Mouse (Mus musculus) gastrocnemius, adult 8-10 months (tissue): Measurements from ENCODE around the gene Emc8. TPM values are rescaled to one million over a fixed set of nuclear protein-coding genes. Genes with fewer than 3 reads are reported as not detected.
"Not testable (repeated sequence)": the region's sequence is repeated elsewhere in the genome, so short reads cannot be mapped to it uniquely, and the experiment has no call there.

ENCODE experiments used
- DNase-seq, 2 experiments: peaks; one replicate each; pipeline ENCODE4 v3.0.0; 2022; ENCODE audit warnings: low spot score in 2 of 2
- total RNA-seq, 4 experiments: library from RNA; stranded (reverse); gene quantifications; 2 replicates each; pipeline ENCODE4 v1.2.4; 2022

Gene Emc8
- total RNA-seq, 4 experiments from 2014 or later: 18.7 to 29.5 (median 25.8) TPM

DNA sequence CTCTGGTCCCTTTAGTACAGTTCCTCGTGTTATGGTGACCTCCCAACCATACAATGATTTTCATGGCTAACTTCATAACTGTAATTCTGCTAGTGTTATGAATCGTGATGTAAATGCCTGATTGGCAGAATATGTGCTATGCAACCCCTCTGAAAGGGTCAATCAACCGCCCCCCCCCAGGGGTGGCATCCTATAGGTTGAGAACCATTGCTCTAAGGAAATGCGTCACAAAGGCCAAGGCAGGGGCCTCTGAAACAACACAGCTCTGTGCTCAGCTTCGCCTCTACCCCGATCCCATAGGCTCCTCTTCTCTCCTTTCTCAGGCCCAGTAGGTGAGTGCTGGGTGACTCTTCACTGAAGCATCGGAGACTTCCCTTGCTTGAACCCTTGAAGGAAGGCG is 17.2 kb upstream of the Emc8 start:
- DNase-seq: no peak

DNA sequence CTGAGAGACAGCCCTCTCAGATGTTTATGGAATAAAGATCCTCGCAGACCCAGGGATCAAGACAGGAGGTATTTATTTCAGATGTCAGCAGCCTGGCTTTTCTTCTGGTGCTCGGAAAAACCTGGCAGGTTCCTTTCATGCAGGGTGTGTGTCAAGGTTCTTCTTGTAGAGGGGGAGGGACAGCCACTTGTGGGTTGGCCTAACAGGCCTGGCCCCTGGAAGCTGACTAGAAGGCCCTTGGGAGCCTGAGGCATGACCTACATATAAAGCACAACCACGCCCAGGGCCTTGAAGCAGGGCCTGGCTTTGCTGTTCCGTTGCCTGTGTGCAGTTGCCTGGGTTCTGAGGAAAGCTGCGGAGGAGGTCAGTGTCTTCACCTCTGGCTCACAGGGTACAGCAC is 16.7 kb upstream of the Emc8 start:
- peak; percentile 63 to 73 for DNase-seq

DNA sequence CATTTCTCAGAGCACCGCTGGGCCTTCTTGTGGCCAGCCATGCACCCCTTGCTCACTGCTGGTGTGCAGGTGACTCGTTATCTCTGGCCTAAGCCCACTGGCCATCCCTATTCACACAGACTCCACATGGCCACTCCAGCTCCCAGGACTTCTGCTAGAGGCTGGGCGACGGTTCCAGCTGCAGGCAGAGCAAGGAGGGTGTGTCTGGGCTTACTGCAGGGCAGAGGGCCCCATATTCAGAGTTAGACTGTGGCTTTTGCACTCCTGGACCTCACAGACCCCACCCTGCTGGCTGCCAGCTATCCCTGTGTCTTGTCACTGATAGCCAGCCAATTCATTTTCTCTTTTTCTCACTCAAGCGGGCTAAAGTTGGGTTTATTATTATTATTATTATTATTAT is 15.7 kb upstream of the Emc8 start:
- DNase-seq: no peak

DNA sequence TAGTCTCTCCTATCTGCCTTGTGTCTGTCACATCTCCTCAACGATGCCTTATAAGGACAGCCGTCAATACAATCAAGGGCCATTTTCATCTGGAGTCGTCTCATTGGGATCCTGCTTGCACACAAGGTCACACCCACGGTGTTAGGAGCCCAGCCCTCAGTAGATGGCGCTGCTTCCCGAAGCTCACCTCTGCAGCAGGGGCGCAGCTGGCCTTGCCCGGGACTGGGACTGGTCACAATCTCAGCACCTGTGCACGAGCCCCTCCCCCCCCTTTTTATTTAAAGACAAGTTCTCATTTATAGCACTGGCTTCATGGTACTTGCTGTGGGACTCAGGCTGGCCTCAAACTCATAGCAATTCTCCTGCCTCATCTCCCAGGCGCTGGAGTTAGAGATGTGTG is 15.2 kb upstream of the Emc8 start:
- DNase-seq: peak; percentile 61 to 65

DNA sequence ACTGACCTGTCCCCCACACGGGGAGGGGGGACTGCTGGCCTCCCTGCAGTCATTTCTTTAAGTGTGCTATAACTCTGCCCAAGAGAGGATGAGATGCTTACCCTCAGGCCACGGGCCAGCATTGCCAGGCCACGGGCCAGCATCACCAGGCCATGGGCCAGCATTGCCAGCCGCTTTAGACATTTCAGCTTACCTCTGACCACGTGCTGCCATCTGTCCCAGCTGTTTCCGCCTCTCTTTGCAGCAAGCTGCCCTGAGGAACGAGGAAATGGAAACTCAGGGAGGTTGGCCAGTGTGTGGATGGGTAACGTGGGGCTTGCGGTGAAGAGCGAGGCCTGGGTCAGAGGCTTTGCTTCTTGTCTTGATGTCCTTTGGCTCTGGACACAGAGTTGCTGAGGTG is 12.7 kb upstream of the Emc8 start:
- DNase-seq: peak in 1 of 2 experiments; percentile 46

DNA sequence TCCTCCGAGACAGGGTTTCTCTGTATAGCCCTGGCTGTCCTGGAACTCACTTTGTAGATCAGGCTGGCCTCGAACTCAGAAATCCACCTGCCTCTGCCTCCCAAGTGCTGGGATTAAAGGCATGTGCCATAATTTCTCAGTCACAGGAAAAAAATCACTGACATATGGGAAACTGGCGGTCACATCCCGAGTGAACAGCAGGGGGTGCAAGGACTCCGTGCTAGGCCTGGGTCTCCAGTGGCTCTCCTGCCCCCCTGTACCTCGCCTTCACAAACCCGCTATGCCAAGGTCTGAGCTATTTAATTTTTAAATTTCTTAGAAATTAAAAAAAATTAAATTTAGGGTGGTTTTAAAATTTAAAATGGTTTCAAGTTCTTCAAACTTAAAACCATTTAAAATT is 12.0 kb upstream of the Emc8 start:
- not testable (repeated sequence) for DNase-seq

DNA sequence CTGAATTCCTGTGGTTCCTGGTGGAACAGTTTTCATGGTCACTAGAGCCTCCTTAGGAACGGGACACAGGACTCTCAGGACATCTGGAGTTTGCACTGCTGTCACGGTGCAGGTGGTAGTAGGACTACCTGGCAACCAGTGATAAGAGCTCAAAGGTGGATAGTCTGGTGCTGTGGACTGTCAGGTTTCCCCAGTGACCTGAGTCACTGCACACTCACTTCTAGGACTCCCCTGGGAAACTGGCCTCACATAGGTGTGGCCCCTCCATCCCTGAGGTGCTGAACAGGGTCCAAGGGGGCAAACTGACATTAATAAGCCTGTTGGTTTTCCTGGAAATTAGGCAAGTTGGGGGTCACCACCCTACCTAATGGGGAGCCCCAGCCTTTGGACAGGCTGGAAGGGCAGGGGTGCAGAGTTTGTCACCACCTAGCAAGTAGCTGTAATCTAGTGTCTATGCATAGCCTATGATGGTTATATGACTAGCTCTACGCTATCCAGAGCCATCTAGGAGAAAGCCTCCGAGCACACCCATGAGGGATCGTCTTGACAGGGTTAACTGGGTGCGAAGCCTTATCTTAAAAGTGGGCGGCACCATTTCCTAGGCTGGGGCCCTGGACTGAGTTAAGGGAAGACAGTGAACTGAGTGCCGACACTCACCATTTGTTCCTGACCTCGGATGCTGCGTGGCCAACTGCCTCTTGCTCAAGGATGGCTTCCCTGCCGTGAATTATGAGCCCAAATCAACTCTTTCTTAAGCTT is 11.4 kb upstream of the Emc8 start:
- DNase-seq: no peak

DNA sequence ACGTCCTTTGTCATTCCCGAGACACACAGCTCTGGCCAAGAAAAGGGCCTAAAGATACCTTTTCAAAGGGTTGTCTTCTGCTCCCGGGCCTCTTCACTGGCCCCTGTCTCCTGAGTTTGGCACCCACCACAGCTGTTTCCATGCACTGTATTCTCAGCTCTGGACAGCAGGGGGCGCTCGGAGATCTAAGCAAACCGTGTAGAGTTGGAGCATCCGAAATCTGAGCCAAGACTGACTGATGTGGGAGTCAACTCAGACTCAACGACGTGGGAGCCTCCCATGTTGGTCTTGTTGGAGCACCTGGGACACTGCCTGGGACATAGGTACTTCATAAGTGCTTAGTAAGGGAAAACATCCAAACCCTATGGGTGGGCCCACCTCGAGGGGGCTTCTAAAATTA is 10.1 kb upstream of the Emc8 start:
- peak; percentile 84 to 87 for DNase-seq

DNA sequence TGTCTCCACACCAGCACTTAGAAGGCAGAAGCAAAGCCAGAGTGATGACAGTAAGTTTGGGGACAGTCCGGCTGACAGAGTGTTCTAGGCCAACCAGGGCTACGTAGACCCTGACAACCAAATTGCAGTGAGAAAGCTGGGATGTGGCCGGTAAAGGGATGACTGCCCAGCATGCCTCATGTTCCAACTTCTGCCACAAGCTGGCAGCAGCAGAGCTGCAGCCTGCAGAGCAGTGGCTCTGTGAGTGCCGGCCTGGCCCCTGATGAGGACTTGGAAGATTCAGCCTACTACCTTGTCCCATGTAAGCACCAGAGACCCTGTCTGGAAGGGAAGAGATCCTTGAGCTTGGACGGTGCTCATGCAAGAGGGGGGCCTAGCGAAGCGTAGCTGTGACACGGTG is 7.3 kb upstream of the Emc8 start:
- no peak for DNase-seq

DNA sequence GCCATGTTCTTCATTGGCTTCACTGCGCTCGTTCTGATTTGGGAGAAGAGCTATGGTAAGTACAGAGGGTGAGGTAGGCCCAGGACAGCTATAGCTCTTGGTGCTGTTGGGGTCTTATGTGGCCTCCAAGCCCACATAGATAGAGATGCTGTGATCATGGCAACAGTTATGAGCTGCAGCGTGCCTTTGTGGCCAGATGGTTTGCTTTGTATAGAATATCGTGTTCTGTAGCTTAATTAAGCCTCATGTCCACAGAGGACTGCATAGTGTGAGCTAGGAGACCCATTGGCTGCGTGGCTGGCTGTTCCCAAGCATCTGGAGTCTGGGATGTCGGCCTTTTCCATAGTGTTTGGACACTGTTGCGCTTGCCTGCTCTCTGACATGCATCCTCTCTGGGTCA is 4.9 kb upstream of the Emc8 start:
- no peak for DNase-seq

DNA sequence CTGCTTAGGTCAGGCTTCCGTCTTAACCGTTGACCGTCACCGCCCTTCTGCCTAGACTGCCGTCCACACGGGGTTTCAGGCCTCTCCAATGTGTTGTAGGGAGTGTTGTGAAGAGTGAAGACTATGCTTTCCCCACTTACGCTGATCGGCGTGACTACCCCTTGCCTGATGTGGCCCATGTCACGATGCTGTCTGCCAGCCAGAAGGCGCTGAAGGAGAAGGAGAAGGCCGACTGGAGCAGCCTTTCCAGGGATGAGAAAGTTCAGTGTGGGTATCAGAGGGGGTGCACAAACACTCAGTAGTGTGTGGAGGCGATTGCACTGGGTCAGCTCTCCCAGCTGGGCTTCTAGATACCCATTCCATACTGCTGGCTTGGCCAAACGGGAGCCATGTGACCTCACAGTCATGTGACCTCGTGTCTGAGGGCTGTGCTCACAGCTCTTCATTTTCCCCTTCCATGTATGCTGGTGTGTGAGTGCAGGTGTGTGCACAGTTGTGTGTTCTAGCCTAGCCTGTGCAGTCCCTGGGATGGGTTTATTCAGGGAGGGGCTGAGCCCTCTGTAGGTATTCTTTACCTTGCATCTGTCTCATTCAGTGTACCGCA is 4.4 kb upstream of the Emc8 start:
- DNase-seq: no peak

DNA sequence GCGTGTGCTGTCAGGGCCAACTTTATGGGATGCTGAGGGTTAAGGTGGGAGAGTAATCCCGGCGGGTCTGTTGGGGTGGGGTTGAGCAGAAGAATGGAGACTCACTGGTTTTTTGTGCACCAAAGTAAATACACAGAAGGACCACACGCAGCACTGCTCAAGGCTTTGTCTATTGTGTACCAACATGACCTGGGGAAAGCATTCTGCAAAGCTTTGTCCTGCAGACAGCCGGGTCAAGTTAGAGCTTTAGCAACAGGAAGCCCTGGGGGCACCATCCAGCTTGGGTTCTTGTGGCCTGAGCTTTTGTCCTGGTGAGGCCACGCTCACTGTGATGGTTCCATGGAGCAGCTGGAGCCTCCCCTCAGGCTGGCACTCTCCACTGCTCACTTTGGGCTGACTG is 3.4 kb upstream of the Emc8 start:
- no peak for DNase-seq

DNA sequence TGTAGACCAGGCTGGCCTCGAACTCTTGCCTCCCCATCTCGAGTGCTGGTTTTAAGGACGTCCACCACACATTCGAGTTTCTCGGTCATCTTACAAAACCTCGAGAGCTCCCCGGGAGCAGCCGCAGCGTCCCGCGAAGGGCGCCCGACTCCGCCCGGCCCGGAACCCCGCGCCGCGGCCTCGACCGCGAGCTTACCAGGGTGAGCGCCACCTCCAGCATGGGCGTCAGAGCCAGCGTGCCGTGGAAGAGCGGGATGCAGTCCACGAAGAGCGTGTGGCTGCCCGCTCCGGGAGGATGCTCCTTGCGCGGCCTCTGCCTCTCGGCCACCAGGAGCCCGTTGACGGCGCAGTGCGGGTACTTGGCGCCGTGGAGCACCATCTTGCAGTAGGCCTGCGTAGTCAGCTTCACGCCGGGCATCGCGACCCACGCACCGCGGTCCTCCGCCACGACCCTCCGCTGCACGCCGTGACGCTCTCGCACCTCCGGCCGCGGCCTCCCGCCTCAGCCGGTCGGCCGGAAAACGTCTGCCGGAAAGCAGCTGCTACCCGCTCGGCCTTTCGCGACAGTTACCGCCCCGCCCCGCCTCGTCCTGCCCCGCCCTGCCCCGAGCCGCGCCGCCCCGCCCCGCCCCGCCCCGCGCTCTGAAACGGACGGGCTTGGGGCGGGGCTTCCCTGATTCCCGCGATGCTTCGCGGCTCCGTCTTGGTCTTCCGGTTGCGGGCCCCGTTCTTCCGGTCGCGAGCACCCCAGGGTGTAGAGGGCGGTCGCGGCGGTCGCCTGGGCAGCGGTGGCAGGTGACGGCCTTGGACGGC is 606 bp downstream of the Emc8 start, which contains the start of the genes Gm27021 and Cox4i1:
TSS of gene Gm27021 (minus strand) at position 519 of the 813 bp plus-strand sequence.
TSS of gene Cox4i1 (plus strand) at position 662 of the 813 bp plus-strand sequence.
- DNase-seq: peak; percentile 84 to 88

DNA sequence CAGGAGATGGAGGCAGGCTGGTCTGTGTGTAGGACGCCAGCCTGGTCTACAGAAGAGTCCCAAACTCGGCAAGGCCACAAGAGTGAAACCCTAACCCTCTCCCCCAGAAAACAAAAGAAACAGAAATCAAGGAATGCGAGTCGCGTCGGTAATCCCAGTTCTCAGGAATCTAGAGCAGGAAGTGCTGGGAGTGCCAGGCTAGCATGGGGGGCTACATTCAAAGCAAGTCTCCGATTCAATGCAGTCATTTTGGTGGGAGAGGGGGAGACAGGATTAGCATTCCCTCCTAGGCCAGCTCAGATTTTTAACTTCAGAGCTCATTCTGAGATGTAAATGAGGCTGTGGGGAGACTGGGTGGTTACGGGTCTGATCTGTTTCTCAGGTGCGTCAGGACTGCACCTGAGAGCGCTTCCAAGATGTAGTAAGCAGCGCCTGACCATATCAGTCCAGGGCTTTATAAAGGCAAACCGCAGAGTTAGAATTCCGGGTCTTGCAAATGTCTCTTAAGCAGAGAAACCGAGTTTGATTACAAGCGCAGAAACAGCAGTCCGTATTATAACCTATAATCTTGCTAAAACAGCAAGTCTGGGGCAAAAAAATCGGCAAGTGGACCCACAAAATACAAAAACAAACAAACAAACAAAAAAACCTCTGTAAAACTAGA is 1.4 kb downstream of the Emc8 start:
- no peak for DNase-seq

DNA sequence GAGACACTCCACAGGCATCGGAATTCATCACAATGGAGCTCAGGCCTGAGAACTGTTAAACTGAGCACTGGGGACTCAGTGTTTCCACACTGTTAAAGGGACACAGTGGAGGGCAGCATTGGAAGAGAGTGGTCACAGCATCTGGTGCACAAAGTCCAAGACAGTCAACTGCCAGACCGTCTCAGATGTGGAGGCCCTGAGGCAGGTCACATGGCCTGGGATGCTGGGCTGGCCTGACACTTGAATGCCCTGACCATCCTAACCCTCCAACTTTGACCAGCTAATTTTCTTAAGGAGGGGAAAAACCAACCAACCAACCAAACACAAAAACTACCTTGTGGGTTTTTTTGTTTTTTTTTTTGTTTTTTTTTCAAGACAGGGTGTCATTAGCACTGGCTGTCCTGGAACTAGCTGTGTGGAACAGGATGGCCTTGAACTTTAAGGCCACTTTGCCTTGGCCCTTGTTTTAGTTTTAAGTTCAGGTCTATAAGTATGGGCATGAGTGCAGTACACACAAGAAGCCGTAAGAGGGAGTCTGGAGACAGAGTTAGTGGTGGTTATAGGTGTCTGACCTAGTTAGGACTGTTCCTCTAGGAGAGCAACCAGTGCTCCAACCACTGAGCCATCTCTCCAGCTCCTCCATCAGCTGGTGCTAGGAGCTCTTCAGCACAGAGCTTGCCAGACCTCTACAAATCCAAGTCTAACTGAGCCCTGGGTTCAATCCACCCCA is 2.5 kb downstream of the Emc8 start:
- no peak for DNase-seq

DNA sequence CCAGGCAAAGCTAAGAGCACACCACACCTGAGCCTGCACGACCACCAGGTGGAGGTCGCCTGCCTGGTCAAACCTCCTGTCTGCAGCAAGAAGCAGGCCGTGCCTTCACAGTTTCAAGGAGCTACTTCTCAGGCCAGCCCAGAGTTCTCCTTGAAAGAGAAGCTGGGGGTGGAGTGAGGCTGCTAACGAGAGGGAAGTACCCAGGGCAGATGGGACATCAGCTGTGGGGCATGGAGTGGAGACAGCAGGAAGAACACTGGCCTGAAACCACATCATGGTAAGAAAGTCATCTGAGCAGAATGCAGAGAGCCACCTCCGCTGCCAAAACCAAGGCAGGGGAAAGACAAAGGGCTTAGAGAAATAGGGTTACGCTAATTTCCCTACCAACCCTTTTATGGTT is 3.8 kb downstream of the Emc8 start:
- DNase-seq: no peak

DNA sequence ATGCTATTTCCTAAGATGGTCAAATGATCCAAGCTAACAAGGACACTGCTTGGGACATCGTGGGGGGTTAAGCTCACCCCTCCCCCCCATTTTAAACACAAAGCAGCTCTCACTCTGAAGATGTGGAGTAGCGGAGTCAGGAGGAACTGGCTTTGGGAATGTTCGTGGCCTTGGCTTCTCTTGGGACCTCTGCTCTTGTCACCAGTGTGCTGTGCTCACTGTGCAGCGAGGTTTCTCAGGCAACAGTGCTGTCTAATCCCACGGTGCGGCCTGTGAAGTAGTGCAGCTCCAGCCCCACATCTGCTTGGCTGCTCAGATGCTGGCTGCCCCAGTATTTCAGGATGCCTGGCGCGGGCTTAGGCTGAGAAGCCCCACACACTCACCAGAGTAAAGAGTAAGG is 11.0 kb downstream of the Emc8 start:
- DNase-seq: no peak

DNA sequence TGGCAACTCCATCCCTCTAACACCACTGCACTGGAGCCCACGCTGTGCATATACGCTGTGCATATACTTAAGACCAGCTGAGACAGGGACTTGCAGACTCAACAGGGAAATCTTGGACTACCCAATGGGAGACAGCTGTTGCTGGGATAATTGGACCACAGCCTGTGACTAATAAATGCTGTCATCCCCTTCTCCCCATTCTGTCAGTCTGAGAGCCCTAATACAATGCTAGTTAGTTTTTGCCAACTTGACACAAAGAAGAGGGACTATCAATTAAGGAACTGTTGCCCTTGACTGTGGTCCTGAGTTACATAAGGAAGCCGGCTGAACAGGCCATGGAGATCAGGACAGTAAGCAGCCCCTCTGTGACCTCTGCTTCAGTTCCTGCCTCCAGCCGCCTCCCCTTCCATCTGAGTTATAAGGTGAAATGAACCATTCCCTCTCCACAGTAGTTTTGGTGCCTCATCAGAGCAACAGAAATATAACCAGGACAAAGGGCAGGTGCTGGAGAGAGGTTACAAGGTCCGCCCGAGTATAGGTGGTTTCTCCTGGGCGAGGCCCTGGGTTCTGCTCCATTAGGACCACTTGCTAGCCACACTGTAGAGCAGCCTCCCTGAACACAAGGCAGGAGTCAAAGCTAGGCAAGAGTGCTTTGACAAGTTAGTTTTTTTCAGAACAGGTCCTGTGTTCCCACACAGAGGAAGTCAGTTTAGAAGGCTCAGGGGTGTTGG is 11.9 kb downstream of the Emc8 start:
- no peak for DNase-seq

DNA sequence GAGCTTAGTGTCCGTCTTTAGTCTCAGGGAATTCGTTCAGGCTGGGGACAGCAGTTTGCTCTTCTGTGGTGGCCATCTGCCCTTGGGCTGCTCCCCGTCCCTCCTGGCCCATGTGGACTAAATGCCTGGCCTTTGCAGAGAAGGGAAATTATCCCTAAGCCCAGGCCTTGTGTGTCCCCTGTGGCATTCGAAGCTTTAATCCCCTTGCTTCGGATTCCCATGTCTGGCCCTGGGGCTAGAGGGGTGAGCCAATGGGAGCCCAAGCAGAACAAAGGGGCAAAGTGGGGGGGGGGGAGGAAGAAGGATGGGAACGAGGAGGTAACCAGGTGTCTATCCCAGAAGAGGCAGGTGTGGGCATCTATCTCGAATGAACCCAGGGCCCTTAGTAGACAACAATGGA is 20.8 kb downstream of the Emc8 start, which contains the start of gene 1190005I06Rik:
TSS of gene 1190005I06Rik (minus strand) at position 101 of the 400 bp plus-strand sequence.
- no peak for DNase-seq

DNA sequence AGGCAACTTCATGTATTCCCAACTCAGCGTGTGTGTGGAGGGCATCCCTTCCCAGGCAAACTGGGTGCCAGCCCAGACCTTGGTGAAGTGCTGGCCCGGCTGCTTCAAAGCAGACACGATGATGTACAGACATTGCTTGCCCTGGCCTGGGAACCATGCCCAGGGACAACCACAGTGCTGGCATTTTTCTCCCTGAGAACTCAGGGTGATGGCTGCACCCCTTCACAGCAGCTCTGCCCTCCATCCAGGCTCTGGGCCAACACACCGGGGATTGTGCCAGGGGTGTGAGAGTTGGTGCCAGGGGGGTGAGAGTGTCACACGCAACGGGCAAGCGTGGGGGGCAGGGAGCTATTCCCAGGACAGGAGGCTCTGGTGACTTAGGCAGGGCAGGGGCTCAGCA is 23.7 kb downstream of the Emc8 start:
- no peak for DNase-seq
